Mouse (Mus musculus) CH12.LX (cell line): ENCODE results near the gene Dthd1. TPM values are rescaled to one million over a fixed set of nuclear protein-coding genes. Genes with fewer than 3 reads are reported as not detected.

ENCODE experiments used
- DNase-seq: peaks from one replicate; pipeline ENCODE4 v3.0.0-alpha.2; 2013; ENCODE audit errors: extremely low read depth
- H3K27ac ChIP-seq: 2 replicates; pipeline ENCODE4 v1.5.1; 2012; ENCODE audit warnings: low read depth, mild to moderate bottlenecking, control low read depth, moderate library complexity; ENCODE audit not compliant: insufficient read depth
- H3K27me3 ChIP-seq: replicated peaks from 2 replicates; pipeline ENCODE3; 2012; ENCODE audit warnings: inconsistent platforms
- H3K36me3 ChIP-seq, 2 experiments: replicated peaks in 1 of 2; 2 replicates each; pipeline versions ENCODE3 to v1.6.1; 2012; ENCODE audit warnings: inconsistent platforms in 1 of 2, low read length in 1 of 2, mild to moderate bottlenecking in 1 of 2, mixed read lengths in 1 of 2, moderate library complexity in 1 of 2; ENCODE audit not compliant: control insufficient read depth in 1 of 2, insufficient read depth in 1 of 2
- H3K4me1 ChIP-seq, 2 experiments: 2 replicates each; pipeline ENCODE4 v1.6.1; 2012; ENCODE audit warnings: inconsistent platforms in 1 of 2, moderate library complexity in 1 of 2; ENCODE audit not compliant: insufficient read depth in 2 of 2, control insufficient read depth in 1 of 2
- H3K4me2 ChIP-seq: 2 replicates; pipeline ENCODE4 v1.6.1; 2012; ENCODE audit warnings: low read depth, mild to moderate bottlenecking, control low read depth; ENCODE audit not compliant: poor library complexity, insufficient read depth, severe bottlenecking
- H3K4me3 ChIP-seq, 3 experiments: fragments of 150-350 bp in 1 of 3; sonication (generic) in 1 of 3; replicated peaks in 1 of 3; 2 replicates each; pipeline versions ENCODE3 to v1.5.1; 2011 to 2012; ENCODE audit warnings: low read depth in 2 of 3, low read length in 2 of 3, mild to moderate bottlenecking in 2 of 3, moderate library complexity in 2 of 3, control low read depth in 1 of 3, improper control_type of control experiment in 1 of 3, inconsistent platforms in 1 of 3, mixed read lengths in 1 of 3; ENCODE audit not compliant: poor library complexity in 1 of 3
- H3K79me2 ChIP-seq: replicated peaks from 2 replicates; pipeline ENCODE4 v1.6.1; 2012; ENCODE audit warnings: mild to moderate bottlenecking, moderate library complexity; ENCODE audit not compliant: control insufficient read depth, poor library complexity, insufficient read depth, severe bottlenecking; ENCODE audit errors: extremely low read depth
- H3K9ac ChIP-seq: 2 replicates; pipeline ENCODE4 v1.6.1; 2012; ENCODE audit warnings: low read depth, mild to moderate bottlenecking, control low read depth, moderate library complexity; ENCODE audit not compliant: insufficient read depth
- H3K9me3 ChIP-seq: replicated peaks from 2 replicates; pipeline ENCODE3; 2012; ENCODE audit warnings: low read length, inconsistent platforms, mixed read lengths
- BHLHE40 ChIP-seq: IDR thresholded peaks from 2 replicates; pipeline ENCODE4 v1.6.1; 2011; ENCODE audit warnings: mild to moderate bottlenecking, low read depth, low read length, improper control_type of control experiment
- CHD2 ChIP-seq: IDR thresholded peaks from 2 replicates; pipeline ENCODE4 v1.6.1; 2011; ENCODE audit warnings: low read length, improper control_type of control experiment
- CTCF ChIP-seq, 2 experiments: IDR thresholded peaks in 1 of 2; conservative IDR thresholded peaks in 1 of 2; 2 replicates each; pipeline ENCODE4 v1.5.1; 2011 to 2012; ENCODE audit warnings: low read depth in 2 of 2, low read length in 2 of 2, improper control_type of control experiment in 1 of 2, inconsistent platforms in 1 of 2, mild to moderate bottlenecking in 1 of 2, moderate library complexity in 1 of 2
- E2F4 ChIP-seq: IDR thresholded peaks from 2 replicates; pipeline ENCODE4 v1.6.1; 2011; ENCODE audit warnings: low read depth, low read length, improper control_type of control experiment; ENCODE audit not compliant: insufficient replicate concordance
- ELF1 ChIP-seq: IDR thresholded peaks from 2 replicates; pipeline ENCODE4 v1.6.1; 2014; ENCODE audit warnings: low read depth, mild to moderate bottlenecking, inconsistent platforms, low read length, improper control_type of control experiment
- EP300 ChIP-seq: IDR thresholded peaks from 2 replicates; pipeline ENCODE4 v1.6.1; 2011; ENCODE audit warnings: low read length, improper control_type of control experiment
- ETS1 ChIP-seq: conservative IDR thresholded peaks from 2 replicates; pipeline ENCODE4 v1.6.1; 2012; ENCODE audit warnings: low read depth, mild to moderate bottlenecking, inconsistent platforms, low read length, improper control_type of control experiment, moderate library complexity
- GABPA ChIP-seq: IDR thresholded peaks from 2 replicates; pipeline ENCODE4 v1.6.1; 2012; ENCODE audit warnings: low read depth, low read length, improper control_type of control experiment, inconsistent platforms; ENCODE audit not compliant: insufficient replicate concordance
- IRF4 ChIP-seq: IDR thresholded peaks from 2 replicates; pipeline ENCODE4 v1.6.1; 2014; ENCODE audit warnings: low read depth, mild to moderate bottlenecking, inconsistent platforms, low read length, improper control_type of control experiment
- JUN ChIP-seq: IDR thresholded peaks from 2 replicates; pipeline ENCODE4 v1.6.1; 2011; ENCODE audit warnings: low read depth, mild to moderate bottlenecking, low read length, improper control_type of control experiment, moderate library complexity; ENCODE audit not compliant: insufficient read depth
- JUND ChIP-seq: conservative IDR thresholded peaks from 2 replicates; pipeline ENCODE4 v1.6.1; 2011; ENCODE audit warnings: low read depth, low read length, improper control_type of control experiment
- MAFK ChIP-seq: IDR thresholded peaks from 2 replicates; pipeline ENCODE4 v1.6.1; 2011; ENCODE audit warnings: low read length, improper control_type of control experiment; ENCODE audit not compliant: insufficient replicate concordance
- MAX ChIP-seq: IDR thresholded peaks from 2 replicates; pipeline ENCODE4 v1.6.1; 2011; ENCODE audit warnings: low read length, improper control_type of control experiment
- MAZ ChIP-seq: IDR thresholded peaks from 2 replicates; pipeline ENCODE4 v1.6.1; 2012; ENCODE audit warnings: low read depth, mild to moderate bottlenecking, inconsistent platforms, low read length, improper control_type of control experiment, moderate library complexity
- MEF2A ChIP-seq: IDR thresholded peaks from 2 replicates; pipeline ENCODE4 v1.6.1; 2014; ENCODE audit warnings: low read depth, mild to moderate bottlenecking, inconsistent platforms, low read length, improper control_type of control experiment, borderline replicate concordance
- MYC ChIP-seq: IDR thresholded peaks from 2 replicates; pipeline ENCODE4 v1.6.1; 2011; ENCODE audit warnings: low read depth, mild to moderate bottlenecking, improper control_type of control experiment, low read length
- NELFE ChIP-seq: IDR thresholded peaks from 2 replicates; pipeline ENCODE4 v1.6.1; 2011; ENCODE audit warnings: low read depth, low read length, improper control_type of control experiment
- NRF1 ChIP-seq: IDR thresholded peaks from 2 replicates; pipeline ENCODE4 v1.6.1; 2014; ENCODE audit warnings: low read depth, mild to moderate bottlenecking, inconsistent platforms, low read length, improper control_type of control experiment, moderate library complexity
- PAX5 ChIP-seq: IDR thresholded peaks from 2 replicates; pipeline ENCODE4 v1.6.1; 2012; ENCODE audit warnings: low read length, inconsistent platforms, mixed read lengths
- POLR2A ChIP-seq: IDR thresholded peaks from 2 replicates; pipeline ENCODE4 v1.6.1; 2011; ENCODE audit warnings: low read depth, mild to moderate bottlenecking, improper control_type of control experiment, low read length
- RAD21 ChIP-seq: IDR thresholded peaks from 2 replicates; pipeline ENCODE4 v1.6.1; 2011; ENCODE audit warnings: low read depth, mild to moderate bottlenecking, low read length, improper control_type of control experiment, moderate library complexity
- RCOR1 ChIP-seq: conservative IDR thresholded peaks from 2 replicates; pipeline ENCODE4 v1.6.1; 2012; ENCODE audit warnings: low read depth, mild to moderate bottlenecking, inconsistent platforms, low read length, improper control_type of control experiment
- SMC3 ChIP-seq: IDR thresholded peaks from 2 replicates; pipeline ENCODE4 v1.6.1; 2011; ENCODE audit warnings: low read depth, low read length, improper control_type of control experiment
- TBP ChIP-seq: conservative IDR thresholded peaks from 2 replicates; pipeline ENCODE4 v1.6.1; 2011; ENCODE audit warnings: low read depth, low read length, improper control_type of control experiment
- TCF12 ChIP-seq: IDR thresholded peaks from 2 replicates; pipeline ENCODE4 v1.6.1; 2014; ENCODE audit warnings: low read depth, mild to moderate bottlenecking, inconsistent platforms, low read length, improper control_type of control experiment
- USF2 ChIP-seq: conservative IDR thresholded peaks from 2 replicates; pipeline ENCODE4 v1.6.1; 2011; ENCODE audit warnings: low read depth, low read length, improper control_type of control experiment
- dilution Hi-C: fragments of 300-500 bp; cut with MboI; formaldehyde crosslinking; loops from 2 replicates; pipeline ENCODE4 v1.14.3; 2020; ENCODE audit warnings: low sequenced_read_pairs; ENCODE audit not compliant: extremely low pct_unique_long_range_greater_than_20kb, extremely low pct_ligation_motif_present
- in situ Hi-C: fragments of 300-500 bp; cut with MboI; formaldehyde crosslinking; loops from 3 replicates; pipeline ENCODE4 v1.14.3; 2019; ENCODE audit warnings: low sequenced_read_pairs, low pct_ligation_motif_present, low pct_unique_long_range_greater_than_20kb, mixed read lengths
- polyA plus RNA-seq: library from polyadenylated mRNA; unstranded; fragments of >175 nt; gene quantifications from 2 replicates; pipeline ENCODE4 v1.2.1, GENCODE M21; 2012; ENCODE audit warnings: low read depth; ENCODE audit not compliant: insufficient read length
- total RNA-seq, 2 experiments: library from RNA; depleted of rRNA; stranded (reverse); fragments of 300-350 nt in 1 of 2; fragments of >200 nt in 1 of 2; gene quantifications; 2 replicates each; pipeline ENCODE4 v1.2.3; 2012 to 2014

The Dthd1 gene
- total and polyA plus RNA-seq, 3 experiments = not detected

DNA sequence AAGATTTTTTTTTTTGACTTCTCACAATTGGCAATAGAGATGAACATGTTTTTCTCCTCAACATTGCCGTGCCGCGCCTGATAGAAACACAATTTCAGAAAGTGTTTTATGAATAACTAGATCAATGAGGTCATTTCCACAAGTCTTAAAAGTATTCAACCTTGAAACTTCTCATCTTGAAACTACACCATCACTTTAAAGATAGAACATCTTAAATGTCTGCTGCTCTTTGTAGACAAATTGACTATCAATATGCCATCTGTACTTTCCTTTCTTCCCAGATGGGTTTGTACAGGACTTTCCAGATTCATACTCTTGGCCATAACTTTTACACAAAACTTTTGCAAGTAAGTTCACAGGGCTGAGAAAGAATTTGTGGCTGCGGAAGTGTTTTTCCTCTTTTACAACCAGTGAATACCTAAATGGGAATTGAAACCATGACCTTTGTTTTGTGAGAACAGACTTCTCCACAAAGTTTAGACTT, 40.8 kb downstream of the Dthd1 start:
- Histone ChIP-seq H3K9me3 (no peaks in the 10 kb centered on the region), H3K27ac (peak overlapping the region; percentile 64; the same call in 1 of the 2 replicates), H3K4me3 (no peak overlapping the region), H3K4me2 (peak overlapping the region; percentile 61; the same call in 1 of the 2 replicates), H3K36me3 (no peaks in the 10 kb centered on the region), H3K9ac (0 out of 2 replicates have a peak overlapping the region, but pooled peaks have one; percentile 26), H3K4me1 (peaks cover 12 to 45% of the 10 kb centered on the region in 2 experiments), H3K27me3 (no peaks in the 10 kb centered on the region), H3K79me2 (no peaks in the 10 kb centered on the region)
- dilution Hi-C loops = no loop called here
- TF ChIP-seq RAD21 (no peak; the same call in 1 of the 2 replicates), MAFK (no peak), MAZ (no peak), PAX5 (no peak), NELFE (no peak), RCOR1 (no peak), POLR2A (no peak), JUN (peak; percentile 76), SMC3 (no peak), TBP (no peak), MYC (no peak), USF2 (no peak), ELF1 (0 out of 2 replicates have a peak, but pooled peaks have one; percentile 13), EP300 (peak; percentile 91), JUND (peak; percentile 77), ETS1 (peak; percentile 72), MAX (no peak), E2F4 (no peak), IRF4 (peak; percentile 85), NRF1 (no peak), CHD2 (no peak), GABPA (no peak), CTCF (conservative IDR thresholded peaks at IDR 0.05 in 1 of 2, IDR thresholded peaks at IDR 0.05 in 1 of 2; ENCODE audit: low read depth in 2 of 2, low read length in 2 of 2) (no peak), TCF12 (no peak), MEF2A (peak; percentile 68; the same call in 1 of the 2 replicates), BHLHE40 (peak; percentile 52)
- peak; percentile 52 for DNase-seq
- in situ Hi-C loops = no loop called here
